Mouse (Mus musculus) embryo, embryonic 10.5 days (tissue): ENCODE measurements around the gene Tnik.
A peak's percentile ranks its signal among the peaks of the same experiment; 100 is the strongest.

ENCODE experiments used
- DNase-seq: peaks from one replicate; pipeline ENCODE4 v3.0.0-alpha.2; 2015; ENCODE audit warnings: low spot score

Tnik gene

DNA sequence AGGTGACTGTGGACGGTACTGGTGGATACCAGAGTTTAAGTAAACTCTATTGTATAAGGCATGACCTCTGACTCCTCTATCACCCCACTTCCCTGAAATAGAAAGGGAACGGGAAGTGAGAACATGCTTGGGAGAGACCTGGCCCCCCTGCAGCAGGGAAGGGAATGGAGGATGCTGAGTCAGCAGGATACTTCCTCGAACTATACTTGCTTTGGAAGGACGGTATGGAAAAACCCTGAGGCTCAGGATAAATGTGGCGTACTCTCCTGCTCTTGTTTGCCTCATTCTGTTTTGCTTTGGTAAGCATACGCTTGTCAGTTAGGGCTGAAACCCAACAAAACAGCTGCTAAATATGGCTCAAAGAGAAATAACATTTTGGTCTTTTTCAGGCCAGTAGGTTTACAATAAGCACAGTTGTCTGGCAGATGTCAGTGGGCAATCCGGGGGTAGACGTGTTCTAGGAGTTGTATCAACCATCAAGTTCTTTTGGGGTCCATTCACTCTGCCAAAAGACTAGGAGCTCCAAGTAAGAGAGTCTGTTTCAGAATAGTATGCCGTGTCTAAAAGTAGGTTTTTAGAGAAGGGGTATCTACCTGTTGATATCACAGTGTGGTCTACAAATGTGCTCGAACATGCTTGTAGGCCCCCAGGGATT, 87.3 kb downstream of the Tnik start:
- DNase-seq = no peak

DNA sequence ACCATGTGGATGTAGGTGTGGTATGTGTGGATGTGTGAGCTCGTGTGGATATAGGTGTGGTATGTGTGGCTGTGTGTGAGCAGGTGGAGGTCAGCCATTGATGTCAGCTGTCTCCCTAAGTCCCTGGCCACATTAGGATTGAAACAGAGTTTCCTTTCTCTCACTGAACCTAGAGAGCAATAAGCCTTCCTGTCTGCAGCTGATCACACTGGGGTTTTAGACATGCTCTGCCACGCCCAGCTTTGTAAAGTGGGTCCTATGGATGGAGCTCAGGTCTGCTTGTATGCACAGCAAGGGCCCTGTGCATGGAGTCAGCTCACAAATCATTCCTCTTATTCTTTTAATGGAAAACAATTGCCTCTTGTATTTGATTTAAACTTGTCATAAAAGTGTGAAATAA, 95.4 kb downstream of the Tnik start:
- DNase-seq = no peak

DNA sequence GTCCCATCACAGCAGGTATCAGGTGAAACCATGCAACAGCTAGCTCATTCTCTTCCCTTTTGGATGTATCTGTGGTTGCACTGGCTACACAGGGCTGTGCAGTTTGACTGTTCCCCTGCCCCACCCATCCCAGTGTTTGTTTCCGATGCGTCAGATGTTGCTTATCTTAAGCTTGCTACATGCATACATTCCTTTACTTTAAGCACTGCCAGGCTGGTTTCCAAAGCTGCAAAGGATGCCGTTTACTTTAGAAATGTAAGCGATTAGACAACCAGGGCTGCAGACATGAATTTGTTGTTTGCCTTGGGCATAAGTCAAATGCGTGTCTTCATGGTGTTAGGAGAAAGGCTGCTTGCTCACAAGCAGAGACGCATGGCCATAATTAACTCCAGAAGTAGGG, 96.1 kb downstream of the Tnik start:
- peak; percentile 32 for DNase-seq

DNA sequence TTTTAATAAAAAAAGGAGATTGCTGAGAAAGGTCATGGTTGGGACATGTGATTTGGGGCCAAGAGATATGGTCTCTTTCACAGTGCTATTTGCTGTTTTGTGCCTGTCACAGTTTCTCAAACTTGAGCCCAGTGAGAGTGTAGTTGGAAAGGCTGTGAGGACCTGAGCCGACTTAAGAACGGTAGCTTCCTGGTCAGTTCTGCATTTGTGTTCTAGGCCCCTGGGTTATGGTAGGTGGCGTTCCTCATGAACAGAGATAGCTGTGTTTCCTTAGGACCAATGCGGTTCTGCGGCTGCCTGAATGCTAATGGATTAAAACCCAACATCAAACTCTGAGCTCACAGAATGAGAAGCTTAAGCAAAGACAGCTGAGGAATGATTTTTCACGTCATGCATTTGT, 98.0 kb downstream of the Tnik start:
- no peak for DNase-seq

DNA sequence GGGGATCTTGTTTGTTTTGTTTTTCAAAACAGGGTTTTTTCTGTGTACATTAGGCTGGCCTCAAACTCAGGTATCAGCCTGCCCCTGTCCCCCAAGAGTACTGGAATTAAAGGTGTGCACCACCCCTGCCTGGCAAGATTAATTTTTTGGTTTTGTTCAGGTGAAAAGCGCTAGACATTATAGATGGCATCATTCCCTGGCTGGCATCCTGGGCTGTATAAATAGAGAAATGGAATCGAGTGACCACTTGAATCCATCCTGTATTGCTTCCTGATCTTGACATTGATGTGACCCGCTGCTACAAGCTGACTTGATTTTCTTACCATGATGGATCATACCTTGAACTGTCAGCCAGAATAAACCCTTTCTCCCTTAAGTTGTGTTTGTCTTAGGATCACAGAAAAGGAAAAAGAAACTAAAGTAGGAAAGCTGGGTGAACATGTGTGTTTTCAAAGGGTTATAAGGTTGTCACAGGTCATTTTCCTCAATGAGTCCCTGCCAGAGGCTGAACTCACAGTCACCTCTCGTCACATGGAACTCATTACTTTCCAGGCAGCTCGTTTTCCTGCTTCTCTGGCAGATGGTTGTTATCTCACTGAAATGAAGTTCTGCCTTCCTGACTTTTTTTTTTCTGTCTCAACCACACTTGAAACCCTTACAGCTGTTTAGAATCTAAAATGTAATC, 100.6 kb downstream of the Tnik start:
- DNase-seq = peak; percentile 85

DNA sequence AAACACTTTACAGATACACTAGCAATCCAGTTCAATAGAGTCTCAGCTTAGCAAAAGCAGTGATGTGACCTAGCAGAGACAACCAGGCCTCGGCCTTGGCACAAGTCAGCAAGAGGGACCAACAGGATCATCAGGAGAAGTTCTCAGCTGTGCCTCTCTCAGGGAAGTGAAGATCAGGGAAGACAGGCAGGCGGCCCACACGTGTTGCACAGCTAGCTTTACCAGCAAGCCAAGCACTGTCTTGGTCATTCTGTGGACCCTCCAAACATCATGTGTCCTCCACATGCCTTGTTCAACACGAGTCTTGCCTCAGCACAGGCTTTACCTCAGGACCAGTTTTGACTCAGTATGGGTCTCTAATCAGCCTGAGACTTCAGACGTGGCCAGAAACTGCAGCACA, 105.7 kb downstream of the Tnik start:
- no peak for DNase-seq

DNA sequence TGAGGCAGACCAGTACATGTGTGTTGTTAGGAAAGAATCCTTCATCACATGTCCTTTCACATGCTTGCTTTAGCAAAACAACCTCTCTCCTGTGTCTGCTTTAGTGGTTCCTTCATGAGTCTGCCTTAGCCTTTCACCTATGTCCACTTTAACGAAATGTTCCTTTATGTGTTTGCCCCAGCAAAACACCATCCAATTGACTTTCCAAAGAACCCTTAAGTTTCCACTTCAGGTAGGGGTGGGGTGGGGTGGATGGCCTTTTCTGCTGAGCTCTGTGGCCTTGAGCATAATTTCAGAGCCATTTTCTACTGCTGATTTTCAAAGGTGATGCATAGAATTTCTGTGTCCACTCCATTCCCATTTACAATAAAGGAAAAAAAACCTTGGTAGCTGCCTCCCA, 106.3 kb downstream of the Tnik start:
- DNase-seq = no peak

DNA sequence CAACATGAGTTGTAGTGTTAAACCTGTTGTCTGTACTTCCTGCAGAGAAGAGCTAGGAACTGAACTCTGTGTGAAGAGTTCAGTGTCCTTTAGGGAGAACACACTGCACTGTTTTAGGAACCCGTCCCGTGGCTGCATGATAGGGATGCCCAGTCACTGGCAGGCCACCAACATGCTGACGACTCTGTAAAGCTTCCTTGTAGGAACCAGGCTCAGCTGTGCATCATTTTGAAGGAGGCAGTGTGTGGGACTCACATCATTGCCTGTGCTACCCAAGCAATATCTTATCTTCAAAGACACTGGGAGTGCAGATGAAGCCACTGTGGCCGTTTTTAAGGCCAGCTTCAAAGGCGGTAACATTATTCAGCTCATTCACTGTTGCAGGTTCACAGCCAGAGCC, 106.7 kb downstream of the Tnik start:
- no peak for DNase-seq

DNA sequence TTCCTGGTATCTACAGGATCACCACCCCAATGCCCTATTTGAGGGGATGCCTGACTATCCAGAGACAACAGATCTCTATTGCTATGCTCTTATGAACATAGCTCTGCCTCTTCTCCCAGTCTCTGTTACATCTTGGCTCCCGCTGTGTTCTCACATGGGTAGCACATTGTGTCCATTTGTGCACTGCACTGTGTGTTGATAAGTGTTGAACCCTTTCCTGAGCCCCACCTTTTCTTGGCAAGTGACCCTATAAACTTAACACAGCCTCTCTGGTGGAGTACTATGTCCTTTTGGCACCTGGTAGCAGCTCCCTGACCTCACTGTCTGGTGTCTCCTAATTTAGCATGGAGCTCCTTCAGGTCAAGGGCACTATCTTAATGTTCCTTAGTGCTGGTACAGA, 108.6 kb downstream of the Tnik start:
- no peak for DNase-seq

DNA sequence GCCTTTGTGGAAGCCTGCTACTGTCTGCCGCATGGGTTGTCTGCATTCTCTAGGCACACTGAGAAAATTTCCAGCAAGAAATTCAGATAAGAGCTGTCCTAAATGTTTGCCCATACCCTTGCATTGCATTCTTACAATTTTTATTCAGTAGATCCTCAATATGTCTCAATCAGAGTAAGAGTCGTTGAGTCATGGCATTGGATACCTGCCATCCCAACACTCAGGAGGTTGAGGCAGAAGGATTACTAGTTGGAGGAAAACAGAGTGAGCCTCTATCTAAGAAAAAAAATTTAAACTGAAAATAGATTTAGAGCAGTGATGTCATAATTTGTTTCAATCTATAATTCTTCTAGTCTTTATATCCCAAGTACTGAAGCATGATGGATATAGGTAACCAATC, 109.4 kb downstream of the Tnik start:
- DNase-seq = no peak

DNA sequence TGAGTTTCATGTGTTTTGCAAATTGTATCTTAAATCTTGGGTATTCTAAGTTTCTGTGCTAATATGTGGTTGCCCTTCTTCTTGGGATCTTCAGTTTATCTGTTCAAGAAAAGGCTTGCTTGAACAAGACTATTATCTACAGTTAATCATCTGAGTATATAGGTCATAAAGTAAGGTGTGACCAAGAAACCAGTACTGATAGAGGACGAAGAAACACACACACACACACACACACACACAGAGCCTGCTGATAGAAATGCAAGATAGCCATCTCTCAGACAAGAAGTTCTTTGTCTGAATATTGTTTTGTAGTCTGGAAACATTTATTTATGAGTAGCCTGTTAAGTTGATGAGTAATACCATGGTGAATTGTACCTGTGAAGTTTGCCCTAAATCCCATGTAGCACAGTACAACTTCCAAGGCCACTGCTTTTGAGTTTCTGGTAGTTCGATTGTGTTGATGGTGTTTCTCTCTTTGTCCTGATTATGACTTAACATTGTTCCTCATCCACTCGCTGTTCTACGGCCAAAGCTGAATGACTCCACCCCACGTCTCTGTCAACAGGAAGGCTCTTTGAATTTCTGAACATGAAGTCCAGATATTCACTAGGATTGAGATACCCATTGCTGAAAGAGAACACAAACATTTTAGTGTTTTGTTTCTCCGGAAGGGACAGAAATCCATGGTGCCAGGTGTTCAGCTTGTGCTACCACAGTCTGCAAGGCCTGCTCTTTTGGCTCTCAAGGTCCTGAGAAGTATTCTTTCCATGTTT, 111.9 kb downstream of the Tnik start:
- no peak for DNase-seq

DNA sequence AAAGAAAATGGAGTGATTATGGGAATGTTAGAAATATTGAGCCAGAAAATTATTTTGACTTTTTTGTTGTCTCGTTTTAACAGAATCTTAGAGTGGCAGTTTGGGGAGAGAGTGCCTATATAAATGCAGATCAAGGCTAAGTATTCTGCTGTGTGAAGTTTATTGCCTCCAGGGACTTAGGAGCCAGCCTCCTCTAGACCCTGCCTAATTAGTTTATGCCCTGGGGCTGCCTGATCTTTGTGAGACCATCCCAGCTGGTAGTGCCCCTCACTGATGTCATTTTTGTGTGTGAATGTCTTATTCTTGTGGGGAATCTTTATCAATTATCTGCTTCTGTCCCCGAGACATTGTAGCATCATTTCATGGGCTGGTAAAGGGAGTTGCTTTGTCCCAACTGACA, 117.2 kb downstream of the Tnik start:
- peak; percentile 37 for DNase-seq

DNA sequence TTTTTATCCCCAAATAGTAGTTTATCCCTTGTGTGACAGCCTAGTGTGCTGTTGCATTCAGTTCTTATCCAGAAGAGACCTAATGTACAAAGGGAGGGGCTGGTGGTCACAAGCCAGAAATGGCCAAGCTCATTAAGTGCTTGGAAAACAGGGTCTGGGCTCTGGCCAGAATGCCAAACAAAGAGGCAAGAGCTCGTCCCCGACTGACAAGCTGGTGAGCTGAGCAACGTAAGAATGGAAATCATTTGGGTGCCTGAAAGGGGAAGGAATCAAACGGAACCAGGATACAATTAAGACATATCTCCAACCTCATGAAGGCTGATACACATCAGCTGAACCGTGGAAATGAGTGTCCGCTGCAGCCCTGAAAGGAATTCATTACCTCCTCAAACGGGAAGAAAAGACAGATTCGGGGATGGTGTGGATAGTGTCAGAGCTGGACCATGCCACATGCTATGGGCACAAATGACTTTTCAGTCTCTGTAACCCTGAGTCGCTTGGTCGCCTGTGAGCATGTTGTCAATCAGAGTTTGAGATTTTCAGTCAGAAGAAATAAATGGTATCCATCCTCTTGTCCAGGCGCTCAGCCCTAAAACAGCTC, 120.6 kb downstream of the Tnik start:
- peak; percentile 14 for DNase-seq

DNA sequence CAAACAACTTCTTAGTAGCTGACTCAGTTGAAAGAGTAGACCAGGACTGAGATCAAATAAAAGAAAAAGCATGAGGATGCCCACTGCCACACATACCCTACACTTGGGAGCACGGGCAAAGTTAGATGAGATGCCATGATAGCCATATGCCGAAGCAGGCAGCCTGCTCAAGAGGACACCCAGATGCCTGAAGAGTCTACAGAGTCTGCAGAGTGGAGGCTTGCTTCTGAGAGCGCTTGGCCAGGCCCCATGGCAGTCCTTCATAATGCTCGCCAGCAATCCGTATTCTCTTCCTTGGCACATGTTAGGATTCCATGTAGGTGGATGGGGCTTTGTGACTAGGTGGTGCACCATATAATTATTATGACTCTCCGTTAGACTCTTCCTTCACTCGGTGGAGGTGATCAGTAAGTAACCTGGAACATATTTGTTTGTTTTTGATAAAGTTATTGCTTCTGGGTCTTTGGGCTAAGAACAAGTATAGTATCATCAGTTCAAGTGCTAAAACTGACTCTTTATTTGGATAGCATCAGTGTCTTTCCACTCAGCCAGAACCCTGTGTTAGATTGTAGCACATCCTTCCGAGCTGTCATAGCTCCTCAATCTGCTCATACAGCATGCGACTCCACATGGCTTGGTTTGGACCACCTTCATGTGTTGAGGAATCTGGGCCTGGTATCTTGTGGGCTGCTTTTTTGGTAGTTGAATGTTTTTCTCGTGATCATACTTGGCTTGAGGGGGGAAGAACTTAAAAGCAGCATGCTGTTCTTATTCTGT, 122.4 kb downstream of the Tnik start:
- no peak for DNase-seq

DNA sequence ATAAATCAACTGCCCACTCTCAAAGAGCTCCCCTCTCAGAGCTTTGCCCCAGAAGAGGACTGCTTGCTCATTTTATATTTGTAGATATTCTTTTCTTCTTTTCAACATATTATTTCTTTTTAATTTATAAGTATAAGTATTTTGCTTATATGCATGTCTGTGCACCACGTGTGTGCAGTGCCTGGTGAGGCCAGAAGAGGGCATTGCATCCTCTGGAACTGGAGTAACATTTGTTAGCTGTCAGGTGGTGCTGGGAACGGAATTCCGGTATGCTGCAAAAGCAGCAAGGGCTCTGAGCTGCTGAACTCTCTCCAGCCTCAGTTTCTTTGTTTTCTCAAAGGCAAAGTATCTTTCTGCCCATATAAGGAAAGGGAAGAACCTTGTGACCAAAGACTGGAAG, 125.5 kb downstream of the Tnik start:
- DNase-seq = no peak

DNA sequence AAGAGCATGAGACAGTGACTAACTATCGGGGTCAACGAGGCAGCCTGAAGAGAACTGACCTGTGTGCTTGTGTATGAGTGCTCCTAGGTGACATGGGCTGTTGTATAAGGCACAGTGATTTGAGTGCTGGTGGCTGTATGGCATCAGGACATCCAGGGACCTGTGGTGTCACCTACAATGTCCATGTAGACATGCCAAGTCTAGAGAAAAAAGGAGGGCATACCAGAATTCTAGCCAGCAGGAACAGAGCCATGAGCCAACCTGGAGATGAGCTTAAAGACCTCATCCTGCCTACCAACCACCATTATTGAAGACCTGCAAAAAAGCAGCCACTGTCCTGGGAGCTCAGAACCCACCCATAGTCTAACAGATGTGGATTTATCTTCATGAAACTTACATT, 127.2 kb downstream of the Tnik start:
- no peak for DNase-seq

DNA sequence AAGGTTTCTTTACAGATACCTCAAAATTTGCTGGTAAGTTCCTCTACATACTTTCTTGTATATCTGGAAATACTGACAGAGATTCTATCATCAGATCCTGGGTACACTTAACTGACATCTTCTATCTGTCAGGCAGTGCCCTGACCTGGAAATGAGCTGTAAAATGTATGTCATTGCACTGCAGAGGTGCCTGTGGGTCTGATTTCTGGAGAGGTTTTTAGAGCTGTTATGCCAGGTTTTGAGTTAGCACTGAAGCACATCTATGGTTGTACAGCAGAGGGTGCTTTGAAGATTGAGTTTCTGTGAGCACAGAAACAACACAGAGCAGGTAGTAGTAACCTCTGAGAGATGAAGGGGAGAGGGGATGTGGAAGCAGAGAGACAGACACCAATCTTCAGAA, 129.5 kb downstream of the Tnik start:
- DNase-seq = no peak

DNA sequence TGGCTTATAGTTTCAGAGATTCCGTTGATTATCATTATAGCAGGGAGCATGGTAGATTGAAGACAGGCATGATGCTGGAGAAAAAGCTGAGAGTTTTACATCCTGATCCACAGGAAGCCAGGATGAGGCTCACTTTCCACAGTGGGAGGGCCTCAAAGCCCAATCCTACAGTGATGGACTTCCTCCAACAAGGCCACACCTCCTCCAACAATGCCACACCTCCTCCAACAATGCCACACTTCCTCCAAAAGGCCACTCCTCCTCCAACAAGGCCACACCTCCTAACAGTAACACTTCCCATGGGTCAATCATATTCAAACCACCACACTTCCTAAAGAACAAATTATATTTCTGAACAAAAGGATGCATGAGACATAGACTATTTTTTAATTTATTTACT, 135.8 kb downstream of the Tnik start:
- DNase-seq = no peak

DNA sequence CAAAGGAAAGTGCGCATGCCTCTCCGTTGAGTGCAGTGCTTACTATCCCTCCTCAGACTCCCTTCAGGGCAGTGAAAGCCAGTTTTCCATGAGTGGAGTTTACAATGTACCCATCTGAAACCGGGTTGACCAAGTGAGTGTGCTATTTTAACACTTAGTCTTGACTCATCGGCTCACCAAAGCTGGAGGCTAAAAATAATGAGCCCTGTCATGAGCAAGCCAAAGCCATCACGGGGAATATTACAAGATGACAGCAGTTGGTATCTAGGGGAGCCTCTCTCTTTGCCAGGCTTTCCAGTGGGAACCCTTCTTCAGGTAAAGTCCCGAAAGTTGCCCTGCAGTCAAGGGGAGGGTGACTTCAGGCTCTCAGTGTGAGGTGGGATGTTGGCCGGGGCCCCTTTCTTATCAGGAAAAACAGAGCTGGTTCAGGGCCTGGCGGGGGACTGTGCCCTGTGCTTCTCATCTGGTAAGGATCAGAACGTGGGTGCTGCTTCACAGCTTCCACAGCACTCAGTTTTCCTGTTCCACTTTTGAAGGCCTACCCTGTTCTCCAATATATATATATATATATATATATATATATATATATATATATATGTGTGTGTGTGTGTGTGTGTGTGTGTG, 136.7 kb downstream of the Tnik start:
- DNase-seq = no peak

DNA sequence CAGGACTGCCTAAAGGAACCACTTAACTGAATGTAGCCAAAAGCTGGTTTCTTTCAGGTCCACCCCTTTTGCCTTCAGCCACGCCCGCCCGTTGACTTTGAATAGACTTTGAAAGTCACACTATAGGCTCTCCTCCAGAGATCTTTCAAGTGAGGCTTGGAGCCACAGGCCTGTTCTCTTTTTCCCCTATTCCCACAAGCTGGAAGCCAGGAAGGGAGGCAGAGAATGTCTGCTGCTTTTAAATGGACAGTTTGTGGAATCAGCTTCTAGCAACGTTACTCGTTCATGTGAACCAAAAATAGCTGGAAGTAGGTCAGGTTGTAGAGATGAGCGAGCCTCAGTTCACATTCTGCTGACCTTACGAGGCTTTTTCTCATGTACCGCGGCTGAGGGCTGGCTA, 138.3 kb downstream of the Tnik start:
- no peak for DNase-seq

DNA sequence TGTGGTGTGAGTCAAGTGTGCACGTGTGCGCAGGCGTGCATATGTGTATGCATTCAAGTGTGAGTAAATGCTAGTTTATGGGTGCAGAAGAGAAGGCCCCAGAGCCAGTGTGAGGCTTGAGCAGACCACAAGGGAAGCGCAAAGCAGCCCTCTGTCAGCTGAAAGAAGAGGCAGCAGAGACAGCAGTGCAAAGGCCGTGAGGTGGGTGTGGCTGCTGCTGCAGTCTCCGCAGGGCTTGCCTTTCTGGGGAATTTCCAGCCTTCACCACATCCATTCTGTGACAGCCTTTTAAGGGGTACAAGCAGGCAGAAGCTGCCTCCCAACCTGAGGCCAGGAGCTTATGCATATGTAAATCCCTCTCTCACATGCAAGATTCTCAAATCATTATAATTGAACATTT, 139.2 kb downstream of the Tnik start:
- no peak for DNase-seq

DNA sequence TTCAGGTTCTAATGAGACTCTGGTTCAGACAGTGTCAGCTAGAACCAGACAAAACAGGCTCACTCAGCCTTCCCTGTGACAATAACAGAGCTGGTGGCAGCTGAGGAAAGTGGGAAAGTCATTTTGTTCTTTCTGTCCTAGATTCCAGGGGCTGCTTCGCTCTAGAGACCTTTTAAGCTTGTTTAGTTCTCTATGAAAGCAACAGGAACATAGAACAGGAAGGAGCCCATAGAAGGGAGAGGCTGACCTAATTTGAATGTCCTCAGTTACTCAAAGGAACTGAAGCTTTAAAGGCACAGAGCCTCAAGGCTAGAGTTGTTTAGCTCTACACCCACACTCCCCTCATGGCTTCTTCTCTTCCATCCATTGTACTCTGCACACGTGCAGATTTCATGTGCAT, 142.4 kb downstream of the Tnik start:
- no peak for DNase-seq
